Mouse (Mus musculus) stomach, postnatal 0 days (tissue): ENCODE results near the gene Gda. TPM values are rescaled to one million over a fixed set of nuclear protein-coding genes. Genes with fewer than 3 reads are reported as not detected.

ENCODE experiments used
- ATAC-seq: fragments of 200-750 bp; cut with Nextera tagmentation; 2 replicates; pipeline ENCODE4 v1.8.0; 2017; ENCODE audit not compliant: low FRiP score, low TSS enrichment
- DNase-seq: peaks from one replicate; pipeline ENCODE4 v3.0.0-alpha.2; 2016; ENCODE audit warnings: low spot score
- H3K27ac ChIP-seq: fragments of 300-500 bp; sonication (generic); replicated peaks from 2 replicates; pipeline ENCODE4 v1.5.1; 2014; ENCODE audit warnings: mild to moderate bottlenecking, control low read depth
- H3K27me3 ChIP-seq: fragments of 300-500 bp; sonication (generic); 2 replicates; pipeline ENCODE4 v1.6.1; 2014; ENCODE audit warnings: low read length; ENCODE audit not compliant: control insufficient read depth, insufficient read depth
- H3K36me3 ChIP-seq: fragments of 300-500 bp; sonication (generic); 2 replicates; pipeline ENCODE4 v1.6.1; 2014; ENCODE audit warnings: low read length, mixed read lengths; ENCODE audit not compliant: control insufficient read depth, insufficient read depth
- H3K4me1 ChIP-seq: fragments of 300-500 bp; sonication (generic); replicated peaks from 2 replicates; pipeline ENCODE4 v1.6.1; 2014; ENCODE audit warnings: antibody characterized with exemption; ENCODE audit not compliant: control insufficient read depth, insufficient read depth
- H3K4me2 ChIP-seq: fragments of 300-500 bp; sonication (generic); replicated peaks from 2 replicates; pipeline ENCODE4 v1.6.1; 2014; ENCODE audit warnings: low read depth, mild to moderate bottlenecking, control low read depth, moderate library complexity
- H3K4me3 ChIP-seq: fragments of 300-500 bp; sonication (generic); 2 replicates; pipeline ENCODE4 v1.5.1; 2014; ENCODE audit warnings: low read depth, low read length, control low read depth
- H3K9ac ChIP-seq: fragments of 300-500 bp; sonication (generic); 2 replicates; pipeline ENCODE4 v1.6.1; 2014; ENCODE audit warnings: mild to moderate bottlenecking, low read length, control low read depth, mixed read lengths
- H3K9me3 ChIP-seq: fragments of 300-500 bp; sonication (generic); 2 replicates; pipeline ENCODE4 v1.6.1; 2016; ENCODE audit warnings: low read length; ENCODE audit not compliant: control insufficient read depth
- CTCF ChIP-seq: IDR thresholded peaks from 2 replicates; pipeline ENCODE4 v1.5.1; 2016; ENCODE audit warnings: antibody characterized with exemption, low read depth, mild to moderate bottlenecking, moderate library complexity
- EP300 ChIP-seq: optimal IDR thresholded peaks from 2 replicates; pipeline ENCODE3; 2016; ENCODE audit warnings: antibody characterized with exemption
- WGBS: fragments of 180-500 bp; shearing (Covaris S2); extraction: QIAGEN DNeasy Blood & Tissue Kit; methylation state at CpG from one replicate; pipeline ENCODE4 v1.1.7; 2014; 5-methylcytosine and 5-hydroxymethylcytosine counted together
- polyA plus RNA-seq: library from polyadenylated mRNA; unstranded; fragments of >200 nt; fragmentation: Nextera tagmentation; extraction: Ambion mirVana; gene quantifications from 2 replicates; pipeline ENCODE4 v1.2.1, GENCODE M21; 2015

Gda gene
- polyA plus RNA-seq, 1 experiment from 2014 or later: 0.22 TPM

- Histone ChIP-seq H3K4me3 (peak overlapping the region; percentile 41), H3K9me3 (no peaks in the 10 kb centered on the region), H3K27me3 (no peaks in the 10 kb centered on the region), H3K4me2 (peak overlapping the region; percentile 73), H3K4me1 (no peaks in the 10 kb centered on the region), H3K27ac (no peak overlapping the region), H3K9ac (peak overlapping the region; percentile 8; the same call in 1 of the 2 replicates), H3K36me3 (no peaks in the 10 kb centered on the region)
- TF ChIP-seq EP300: no peak
- peak; percentile 73 for TF ChIP-seq CTCF
- DNase-seq: peak; percentile 78
- peak; percentile 85 for ATAC-seq
- WGBS: 2% methylated on average over 48 of the region's 48 CpGs
Observed at GRCm38 (mm10) chr19:21472121-21472780, 994 bp downstream of the Gda start.

GRCm38 (mm10) chr19:21461221-21461960 is 11.9 kb downstream of the Gda start:
- DNase-seq (no peak), ATAC-seq (no peak)
- TF ChIP-seq CTCF (no peak), EP300 (no peak)
- H3K27me3 ChIP-seq: no peaks in the 10 kb centered on the region
- no peaks in the 10 kb centered on the region for H3K36me3 ChIP-seq
- no peak overlapping the region for H3K27ac ChIP-seq
- WGBS: 64% methylated on average over 5 of the region's 5 CpGs
- no peak overlapping the region for H3K4me2 ChIP-seq
- H3K4me1 ChIP-seq: no peaks in the 10 kb centered on the region
- no peaks in the 10 kb centered on the region for H3K9me3 ChIP-seq
- H3K9ac ChIP-seq: no peak overlapping the region
- H3K4me3 ChIP-seq: no peak overlapping the region

GRCm38 (mm10) chr19:21457461-21457860 is 15.8 kb downstream of the Gda start:
- no peaks in the 10 kb centered on the region for H3K27me3 ChIP-seq

GRCm38 (mm10) chr19:21441787-21442186 is 31.5 kb downstream of the Gda start:
- ATAC-seq (no peak), DNase-seq (no peak)

More at GRCm38 (mm10) chr19:21457461-21457860, 15.8 kb downstream of the Gda start:
- TF ChIP-seq EP300 (no peak), CTCF (no peak)
- WGBS: 62% methylated on average over 4 of the region's 4 CpGs
- Histone ChIP-seq H3K4me1 (no peaks in the 10 kb centered on the region), H3K36me3 (no peaks in the 10 kb centered on the region), H3K27ac (no peak overlapping the region), H3K4me3 (no peak overlapping the region), H3K4me2 (no peak overlapping the region), H3K9me3 (no peaks in the 10 kb centered on the region), H3K9ac (no peak overlapping the region)
- DNase-seq (no peak), ATAC-seq (no peak)

GRCm38 (mm10) chr19:21440841-21441240 is 32.4 kb downstream of the Gda start:
- Histone ChIP-seq H3K9me3 (no peaks in the 10 kb centered on the region), H3K27ac (no peak overlapping the region), H3K4me1 (no peaks in the 10 kb centered on the region), H3K36me3 (no peaks in the 10 kb centered on the region), H3K4me2 (no peak overlapping the region), H3K4me3 (no peak overlapping the region), H3K27me3 (no peaks in the 10 kb centered on the region), H3K9ac (no peak overlapping the region)
- no peak for DNase-seq
- TF ChIP-seq EP300 (no peak), CTCF (no peak)
- ATAC-seq: no peak
- WGBS: 78% methylated on average over 6 of the region's 6 CpGs

More at GRCm38 (mm10) chr19:21441787-21442186, 31.5 kb downstream of the Gda start:
- Histone ChIP-seq H3K4me3 (no peak overlapping the region), H3K27me3 (no peaks in the 10 kb centered on the region), H3K27ac (no peak overlapping the region), H3K36me3 (no peaks in the 10 kb centered on the region), H3K4me2 (no peak overlapping the region), H3K4me1 (no peaks in the 10 kb centered on the region), H3K9me3 (no peaks in the 10 kb centered on the region), H3K9ac (no peak overlapping the region)
- no peak for TF ChIP-seq EP300
- no peak for TF ChIP-seq CTCF
- whole genome bisulfite sequencing: 85% methylated on average over 3 of the region's 3 CpGs
